34 mouse cellular contexts compared by ENCODE assay signal in genomic region chr6:135053789-135054188, GRCm38 (mm10).
"Had no signal": no experiment of that assay in that cellular context is flagged by ENCODE, and none has a peak within 500 bp of the region (broad histone marks: within the 10 kb centered on the region; RNA-seq: fewer than 3 reads in every experiment).

No protein-coding gene starts in this region.

- H3K36me3 ChIP-seq: heart, embryonic 10.5 days; heart, embryonic 12.5 days; heart, embryonic 13.5 days; heart, embryonic 15.5 days; hindbrain, embryonic 10.5 days; hindbrain, embryonic 12.5 days; hindbrain, embryonic 13.5 days; hindbrain, embryonic 15.5 days; kidney, embryonic 15.5 days had no signal

- H3K27me3 ChIP-seq: heart, embryonic 13.5 days; heart, embryonic 15.5 days; hindbrain, embryonic 12.5 days; hindbrain, embryonic 13.5 days; hindbrain, embryonic 15.5 days; kidney, embryonic 15.5 days had no signal

- H3K9ac ChIP-seq: heart, embryonic 12.5 days; heart, embryonic 13.5 days; heart, embryonic 15.5 days; hindbrain, embryonic 12.5 days; hindbrain, embryonic 13.5 days; hindbrain, embryonic 14.5 days; hindbrain, embryonic 15.5 days; kidney, embryonic 15.5 days had no signal

- DNase-seq: heart, adult 2 months; heart, postnatal 10 days; heart, postnatal 14 days; heart, postnatal 36 days; heart, postnatal 4 days; kidney, adult 11 months; kidney, adult 18-20 months; kidney, adult 2 months; kidney, adult 8-10 months; kidney, adult 9 months; kidney, postnatal 10 days; kidney, postnatal 14 days; kidney, postnatal 25 days; kidney, postnatal 36 days; kidney, postnatal 4 days; layer of hippocampus, adult 9-11 months; layer of hippocampus, postnatal 36 days had no signal

- H3K9me3 ChIP-seq: heart, embryonic 10.5 days; heart, embryonic 12.5 days; heart, embryonic 13.5 days; heart, embryonic 15.5 days; hindbrain, embryonic 10.5 days; hindbrain, embryonic 12.5 days; hindbrain, embryonic 13.5 days; hindbrain, embryonic 15.5 days; kidney, embryonic 15.5 days had no signal

- ATAC-seq: hindbrain, embryonic 16.5 days; hindbrain, postnatal 0 days; inflammation-experienced regulatory T-cells, adult 6 months; intestine, postnatal 0 days had no signal

- H3K27ac ChIP-seq: heart, adult 2 months; heart, embryonic 10.5 days; heart, embryonic 13.5 days; heart, embryonic 15.5 days; hindbrain, embryonic 10.5 days; hindbrain, embryonic 12.5 days; hindbrain, embryonic 13.5 days; hindbrain, embryonic 14.5 days; hindbrain, embryonic 15.5 days; hindbrain, postnatal 0 days; kidney, embryonic 15.5 days; kidney, postnatal 0 days; layer of hippocampus, adult 2 months had no signal

- H3K4me3 ChIP-seq: heart, adult 2 months; heart, embryonic 10.5 days; heart, embryonic 12.5 days; heart, embryonic 13.5 days; heart, embryonic 15.5 days; hindbrain, embryonic 10.5 days; hindbrain, embryonic 12.5 days; hindbrain, embryonic 13.5 days; hindbrain, embryonic 15.5 days; kidney, embryonic 15.5 days; layer of hippocampus, adult 2 months had no signal

- H3K4me2 ChIP-seq: heart, embryonic 11.5 days; heart, embryonic 12.5 days; heart, embryonic 13.5 days; heart, embryonic 15.5 days; hindbrain, embryonic 12.5 days; hindbrain, embryonic 13.5 days; hindbrain, embryonic 14.5 days; hindbrain, embryonic 15.5 days; kidney, embryonic 15.5 days had no signal

- H3K4me1 ChIP-seq: heart, embryonic 10.5 days; heart, embryonic 15.5 days; hindbrain, embryonic 12.5 days; hindbrain, embryonic 13.5 days; hindbrain, embryonic 15.5 days had no signal
